Mouse (Mus musculus): ENCODE measurements at regions not wholly inside any gene's neighbourhood (a gene's known extent, or its start where the extent isn't known, plus 50 kb on each side); places are given as distances from the start of the nearest gene placed in this dataset.

DNA sequence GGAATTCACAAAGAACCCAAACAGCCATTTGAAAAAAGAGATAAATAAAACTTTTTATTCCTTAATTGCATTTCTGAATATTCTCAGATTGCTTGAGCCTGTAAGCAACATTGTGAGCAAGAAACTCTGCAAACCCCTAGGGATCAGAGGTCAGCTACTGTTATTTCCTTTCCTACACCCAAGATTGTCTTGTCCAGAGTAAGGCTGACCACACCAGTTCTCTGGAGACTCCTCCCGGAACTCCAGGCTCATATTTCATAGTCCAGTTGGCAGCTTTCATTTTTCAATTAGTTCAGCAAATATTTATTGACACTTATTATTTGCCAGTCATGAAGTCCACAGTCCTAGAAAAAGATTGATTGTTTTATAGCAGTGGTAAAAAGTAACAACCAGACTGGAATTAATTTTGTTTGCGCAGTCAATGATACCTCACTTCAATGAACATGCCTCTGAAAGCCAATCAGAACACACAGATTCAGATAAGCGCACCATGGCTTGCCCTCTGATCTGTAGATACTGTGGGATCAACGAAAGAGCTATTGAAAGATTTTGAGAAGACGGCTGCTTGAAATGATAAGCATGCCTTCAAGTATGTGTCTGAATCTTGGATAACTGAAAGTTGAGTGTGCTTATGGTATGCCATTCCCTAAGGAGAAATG is 611.7 kb downstream of the Rapgef2 start:
- no peak for TF ChIP-seq POLR2A (IDR thresholded peaks at IDR 0.05; ENCODE audit: control insufficient read depth, extremely low read depth, insufficient read depth, low read length, poor library complexity)
- TF ChIP-seq CTCF (IDR thresholded peaks at IDR 0.05; ENCODE audit: borderline replicate concordance, control insufficient read depth, extremely low read depth, insufficient read depth, low read length, poor library complexity), result no peak
- H3K36me3 ChIP-seq (ENCODE audit: control insufficient read depth, insufficient read depth, low read length), result no peaks in the 10 kb centered on the region
- H3K4me1 ChIP-seq (replicated peaks; ENCODE audit: control insufficient read depth, insufficient read depth, low read length), result no peaks in the 10 kb centered on the region
- WGBS, result 91% methylated on average over 5 of the region's 5 CpGs
- no peak overlapping the region for H3K27ac ChIP-seq (ENCODE audit: control insufficient read depth, insufficient read depth, low read length)
- DNase-seq, result no peak
- H3K27me3 ChIP-seq (ENCODE audit: control insufficient read depth, insufficient read depth, low read length), result no peaks in the 10 kb centered on the region
- H3K4me3 ChIP-seq (ENCODE audit: control insufficient read depth, insufficient read depth, low read length), result no peak overlapping the region

DNA sequence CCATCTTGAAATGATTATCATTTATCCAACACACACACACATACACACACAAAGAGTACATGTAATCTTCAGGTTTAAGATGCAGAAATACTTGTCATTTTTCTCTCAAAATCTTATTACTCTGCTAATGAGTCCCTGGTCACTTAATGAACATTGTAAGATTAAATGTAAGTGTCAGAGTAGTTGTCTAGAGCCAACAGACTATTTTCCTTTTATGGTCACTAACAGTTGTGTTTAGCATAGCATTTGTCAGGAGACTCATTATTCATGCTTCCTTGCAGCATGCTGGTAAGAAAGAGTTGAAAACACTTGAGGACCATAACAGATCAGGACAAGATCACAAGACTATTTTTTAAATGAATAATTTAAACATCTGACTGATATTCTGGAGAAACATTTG is 618.3 kb downstream of the Rapgef2 start:
- no peak for DNase-seq
- Histone ChIP-seq H3K4me1 (replicated peaks; ENCODE audit: control insufficient read depth, insufficient read depth, low read length) (no peaks in the 10 kb centered on the region), H3K36me3 (ENCODE audit: control insufficient read depth, insufficient read depth, low read length) (no peaks in the 10 kb centered on the region), H3K27ac (ENCODE audit: control insufficient read depth, insufficient read depth, low read length) (no peak overlapping the region), H3K4me3 (ENCODE audit: control insufficient read depth, insufficient read depth, low read length) (no peak overlapping the region), H3K27me3 (ENCODE audit: control insufficient read depth, insufficient read depth, low read length) (no peaks in the 10 kb centered on the region)
- TF ChIP-seq POLR2A (IDR thresholded peaks at IDR 0.05; ENCODE audit: control insufficient read depth, extremely low read depth, insufficient read depth, low read length, poor library complexity) (no peak), CTCF (IDR thresholded peaks at IDR 0.05; ENCODE audit: borderline replicate concordance, control insufficient read depth, extremely low read depth, insufficient read depth, low read length, poor library complexity) (no peak)

DNA sequence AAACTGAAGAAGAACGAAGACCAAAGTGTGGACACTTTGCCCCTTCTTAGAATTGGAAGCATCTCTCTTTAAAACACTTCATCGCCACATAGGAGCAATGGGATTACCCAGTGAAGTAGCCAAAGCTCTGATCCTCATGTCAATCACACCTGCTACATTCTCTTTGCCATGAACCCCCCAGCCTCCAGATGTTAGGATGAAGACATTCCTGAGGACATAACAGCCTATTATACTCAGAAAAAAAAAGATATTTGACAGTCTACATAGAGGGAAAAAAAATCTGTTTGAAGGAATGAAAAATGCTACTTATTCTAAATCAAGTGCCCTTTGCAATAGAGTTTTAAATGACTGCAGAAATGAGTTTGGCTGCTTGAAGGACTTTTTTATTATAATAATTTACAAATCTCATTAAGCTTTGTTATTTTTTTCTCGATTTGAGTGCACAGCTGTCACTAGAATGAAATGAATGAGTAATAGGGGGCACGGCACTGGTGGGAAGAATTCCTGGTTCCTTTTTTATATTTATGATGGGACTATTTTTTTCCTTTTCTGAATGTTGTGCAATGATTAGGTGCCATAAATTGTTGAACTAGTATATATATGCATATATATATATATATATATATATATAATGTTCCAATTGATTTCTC is 618.8 kb downstream of the Rapgef2 start:
- 80% methylated on average over 4 of the region's 4 CpGs for WGBS
- Histone ChIP-seq H3K27me3 (ENCODE audit: control insufficient read depth, insufficient read depth, low read length) (no peaks in the 10 kb centered on the region), H3K4me1 (replicated peaks; ENCODE audit: control insufficient read depth, insufficient read depth, low read length) (no peaks in the 10 kb centered on the region), H3K4me3 (ENCODE audit: control insufficient read depth, insufficient read depth, low read length) (no peak overlapping the region), H3K36me3 (ENCODE audit: control insufficient read depth, insufficient read depth, low read length) (no peaks in the 10 kb centered on the region), H3K27ac (ENCODE audit: control insufficient read depth, insufficient read depth, low read length) (no peak overlapping the region)
- no peak for TF ChIP-seq CTCF (IDR thresholded peaks at IDR 0.05; ENCODE audit: borderline replicate concordance, control insufficient read depth, extremely low read depth, insufficient read depth, low read length, poor library complexity)
- no peak for TF ChIP-seq POLR2A (IDR thresholded peaks at IDR 0.05; ENCODE audit: control insufficient read depth, extremely low read depth, insufficient read depth, low read length, poor library complexity)
- no peak for DNase-seq

GRCm38 (mm10) chr3:78648115-78648514 is 638.2 kb downstream of the Rapgef2 start:
- H3K4me3 ChIP-seq (ENCODE audit: control insufficient read depth, insufficient read depth, low read length), result no peak overlapping the region
- H3K27me3 ChIP-seq (ENCODE audit: control insufficient read depth, insufficient read depth, low read length), result no peaks in the 10 kb centered on the region
- WGBS, result 88% methylated on average over 2 of the region's 2 CpGs
- no peaks in the 10 kb centered on the region for H3K36me3 ChIP-seq (ENCODE audit: control insufficient read depth, insufficient read depth, low read length)
- H3K27ac ChIP-seq (ENCODE audit: control insufficient read depth, insufficient read depth, low read length), result no peak overlapping the region
- TF ChIP-seq CTCF (IDR thresholded peaks at IDR 0.05; ENCODE audit: borderline replicate concordance, control insufficient read depth, extremely low read depth, insufficient read depth, low read length, poor library complexity) (no peak), POLR2A (IDR thresholded peaks at IDR 0.05; ENCODE audit: control insufficient read depth, extremely low read depth, insufficient read depth, low read length, poor library complexity) (no peak)
- H3K4me1 ChIP-seq (replicated peaks; ENCODE audit: control insufficient read depth, insufficient read depth, low read length), result no peaks in the 10 kb centered on the region
- no peak for DNase-seq

DNA sequence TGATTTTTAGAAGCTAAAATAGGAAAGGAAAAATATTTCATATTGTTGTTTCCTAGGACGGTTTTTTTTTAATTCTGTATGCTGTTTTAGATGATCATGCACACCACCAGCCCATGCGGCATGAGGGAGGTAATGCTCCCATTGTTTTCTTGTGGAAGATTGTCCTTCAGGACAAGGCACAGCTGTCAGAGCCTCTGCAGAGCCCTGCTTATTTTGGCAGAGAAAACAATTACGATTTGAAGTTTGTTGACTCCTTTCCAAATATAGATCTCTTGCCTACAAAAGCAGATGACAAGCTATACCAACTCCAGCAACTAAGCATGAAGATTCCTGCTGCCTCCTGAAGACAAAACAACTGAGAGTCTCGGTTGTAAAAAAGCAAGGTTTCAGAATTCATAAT is 650.9 kb downstream of the Rapgef2 start:
- no peaks in the 10 kb centered on the region for H3K27me3 ChIP-seq (ENCODE audit: control insufficient read depth, insufficient read depth, low read length)
- H3K27ac ChIP-seq (ENCODE audit: control insufficient read depth, insufficient read depth, low read length), result no peak overlapping the region
- WGBS, result 73% methylated on average over 4 of the region's 4 CpGs
- TF ChIP-seq CTCF (IDR thresholded peaks at IDR 0.05; ENCODE audit: borderline replicate concordance, control insufficient read depth, extremely low read depth, insufficient read depth, low read length, poor library complexity) (no peak), POLR2A (IDR thresholded peaks at IDR 0.05; ENCODE audit: control insufficient read depth, extremely low read depth, insufficient read depth, low read length, poor library complexity) (no peak)
- no peak overlapping the region for H3K4me3 ChIP-seq (ENCODE audit: control insufficient read depth, insufficient read depth, low read length)
- DNase-seq, result no peak
- no peaks in the 10 kb centered on the region for H3K36me3 ChIP-seq (ENCODE audit: control insufficient read depth, insufficient read depth, low read length)
- H3K4me1 ChIP-seq (replicated peaks; ENCODE audit: control insufficient read depth, insufficient read depth, low read length), result no peaks in the 10 kb centered on the region

GRCm38 (mm10) chr3:78618900-78619299 is 667.4 kb downstream of the Rapgef2 start:
- Histone ChIP-seq H3K27ac (ENCODE audit: control insufficient read depth, insufficient read depth, low read length) (no peak overlapping the region), H3K36me3 (ENCODE audit: control insufficient read depth, insufficient read depth, low read length) (no peaks in the 10 kb centered on the region), H3K4me1 (replicated peaks; ENCODE audit: control insufficient read depth, insufficient read depth, low read length) (no peaks in the 10 kb centered on the region), H3K4me3 (ENCODE audit: control insufficient read depth, insufficient read depth, low read length) (no peak overlapping the region), H3K27me3 (ENCODE audit: control insufficient read depth, insufficient read depth, low read length) (no peaks in the 10 kb centered on the region)
- 34% methylated on average over 3 of the region's 3 CpGs for WGBS
- DNase-seq, result no peak
- TF ChIP-seq CTCF (IDR thresholded peaks at IDR 0.05; ENCODE audit: borderline replicate concordance, control insufficient read depth, extremely low read depth, insufficient read depth, low read length, poor library complexity) (no peak), POLR2A (IDR thresholded peaks at IDR 0.05; ENCODE audit: control insufficient read depth, extremely low read depth, insufficient read depth, low read length, poor library complexity) (no peak)
